Mouse (Mus musculus) thymus, adult 2 months (tissue): ENCODE measurements around the gene Vgll4.

Source experiments
- CTCF ChIP-seq: fragments of 200-500 bp; IDR thresholded peaks from 2 replicates; pipeline ENCODE4 v1.5.1; 2012; ENCODE audit warnings: mild to moderate bottlenecking, control low read depth, low read length, moderate library complexity, borderline replicate concordance; ENCODE audit not compliant: control insufficient read depth, poor library complexity, insufficient read depth; ENCODE audit errors: extremely low read depth
- POLR2A ChIP-seq: fragments of 200-500 bp; IDR thresholded peaks from 2 replicates; pipeline ENCODE4 v1.6.1; 2012; ENCODE audit warnings: mild to moderate bottlenecking, low read length, control low read depth, moderate library complexity; ENCODE audit not compliant: control insufficient read depth, poor library complexity, insufficient read depth; ENCODE audit errors: extremely low read depth

DNA sequence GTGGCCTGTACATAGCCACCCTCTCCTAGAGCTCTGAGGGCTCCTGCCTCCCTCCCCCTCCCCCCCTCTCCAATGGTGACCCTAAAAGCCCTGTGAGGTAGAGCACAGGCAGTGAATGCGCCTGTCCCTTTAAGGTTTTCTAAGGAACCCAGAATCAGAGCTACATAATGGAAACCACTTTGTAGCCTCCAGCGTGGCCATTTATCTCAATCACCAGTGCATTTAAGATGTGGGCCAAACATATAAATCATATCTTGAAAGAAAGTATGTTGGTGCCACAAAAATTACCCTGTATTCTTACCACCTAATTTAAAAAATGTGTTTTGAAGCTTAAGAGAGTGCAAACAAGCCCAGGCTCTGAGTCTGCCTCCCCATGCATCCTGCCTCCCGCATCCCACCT is 117.1 kb downstream of the Vgll4 start:
- TF ChIP-seq CTCF (no peak), POLR2A (no peak)
